Mouse (Mus musculus) cerebellum, postnatal 14 days (tissue): ENCODE measurements around the gene Hipk2.

Source experiments
- DNase-seq, 2 experiments: peaks; one replicate each; pipeline ENCODE4 v3.0.0; 2021; ENCODE audit warnings: mixed read lengths in 2 of 2

The Hipk2 gene

DNA sequence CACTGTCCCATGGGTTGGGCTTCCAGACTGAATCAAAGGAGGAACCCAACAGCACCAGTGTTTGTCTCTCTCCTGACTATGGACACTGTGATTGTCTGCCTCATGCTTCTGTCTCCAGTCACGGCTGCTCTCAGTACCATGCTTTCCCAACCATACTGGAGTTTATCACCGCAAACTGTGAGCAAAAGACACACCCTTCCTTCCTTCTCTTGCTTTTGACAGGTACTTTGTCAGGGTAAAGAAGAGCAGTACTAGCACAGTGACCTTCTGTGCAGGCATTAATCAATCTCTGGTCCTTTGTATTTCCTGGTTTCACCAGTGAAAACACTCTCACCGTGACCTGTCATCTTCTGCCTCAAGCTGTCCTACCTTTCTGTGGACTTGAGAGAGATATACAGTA is 25.7 kb upstream of the Hipk2 start:
- DNase-seq, result no peak

DNA sequence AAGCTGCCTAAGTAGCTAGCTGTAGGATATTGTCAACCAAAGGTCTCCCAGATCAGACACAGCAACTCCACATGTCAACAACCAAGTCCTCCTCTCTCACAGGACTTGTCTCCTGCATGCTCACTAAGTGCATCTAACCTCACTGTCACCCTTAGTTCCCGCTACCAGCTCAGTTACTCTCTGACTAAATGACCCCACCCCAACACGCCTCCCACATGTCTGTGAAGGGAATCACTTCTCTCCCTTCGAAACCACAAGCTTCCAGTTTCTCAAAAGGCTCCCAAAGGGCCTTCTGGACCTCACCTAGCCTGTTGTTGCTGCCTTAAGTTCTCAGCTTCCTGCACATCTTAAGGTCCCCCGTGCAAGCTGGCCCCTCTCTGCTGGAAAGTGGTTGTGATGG is 25.2 kb upstream of the Hipk2 start:
- no peak for DNase-seq

DNA sequence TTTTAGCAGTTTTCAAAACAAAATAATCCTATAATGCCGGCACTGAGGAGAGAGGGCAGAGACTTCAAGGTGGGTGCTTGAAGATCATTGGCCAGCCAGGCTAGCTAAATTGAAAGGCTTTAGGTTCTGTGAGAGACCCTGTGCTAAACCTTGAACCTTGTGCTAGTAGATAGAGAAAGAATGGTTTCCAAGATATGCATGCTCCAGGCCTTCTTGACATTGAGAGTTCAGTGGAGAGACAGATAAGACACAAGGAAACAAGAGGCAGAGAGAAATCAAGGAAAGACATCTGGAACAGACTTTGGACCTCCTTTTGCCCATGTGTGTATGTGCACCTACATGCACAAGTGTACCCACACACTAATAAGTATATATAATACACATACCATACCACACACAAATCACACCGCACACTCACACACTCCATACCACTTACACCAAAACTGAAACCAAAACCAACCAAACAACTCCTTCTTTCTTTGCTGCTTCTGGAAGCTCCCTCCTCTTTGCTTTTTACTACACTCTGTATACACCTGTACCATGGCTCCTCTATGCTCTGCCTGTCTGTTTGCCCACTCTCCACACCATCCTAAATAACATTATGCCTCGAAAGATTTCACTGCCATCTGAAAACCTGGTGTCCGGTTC is 24.6 kb upstream of the Hipk2 start:
- DNase-seq, result no peak

DNA sequence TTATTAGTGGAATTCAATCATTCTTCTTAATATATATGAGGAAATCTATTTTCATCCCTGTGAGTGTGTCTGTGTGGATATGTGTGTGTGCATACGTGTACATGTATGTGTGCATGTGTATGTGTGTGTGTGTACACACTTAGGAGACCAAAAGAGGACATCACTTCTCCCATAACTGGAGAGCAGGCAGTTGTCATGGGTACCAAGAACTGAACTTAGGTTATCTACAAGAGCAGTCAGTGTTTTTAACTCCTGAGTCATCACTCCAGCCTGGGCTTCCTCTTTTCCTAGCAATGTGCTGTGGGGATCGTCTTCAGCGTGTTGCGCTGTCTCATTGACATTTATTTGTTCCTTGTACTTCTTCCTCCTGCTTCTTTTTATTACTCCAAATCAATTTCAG is 24.1 kb upstream of the Hipk2 start:
- no peak for DNase-seq

DNA sequence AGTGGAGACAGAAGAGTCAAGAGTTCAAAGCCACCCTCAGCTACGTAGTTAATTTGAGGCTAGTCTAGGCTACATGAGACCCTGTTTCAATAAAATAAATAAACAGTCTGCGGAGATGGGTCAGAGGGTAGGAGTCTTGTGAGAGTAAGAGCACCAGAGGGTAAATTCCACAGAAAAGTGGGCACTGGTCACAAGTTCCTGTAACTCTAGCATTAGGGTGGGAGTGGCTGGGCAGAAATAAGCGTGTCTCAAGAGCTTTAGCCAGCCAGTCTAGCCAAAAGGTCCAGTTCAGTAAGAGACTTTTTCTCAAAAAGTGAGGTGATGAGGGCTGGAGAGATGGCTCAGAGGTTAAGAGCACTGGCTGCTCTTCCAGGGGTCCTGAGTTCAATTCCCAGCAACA is 17.6 kb upstream of the Hipk2 start:
- no peak for DNase-seq

DNA sequence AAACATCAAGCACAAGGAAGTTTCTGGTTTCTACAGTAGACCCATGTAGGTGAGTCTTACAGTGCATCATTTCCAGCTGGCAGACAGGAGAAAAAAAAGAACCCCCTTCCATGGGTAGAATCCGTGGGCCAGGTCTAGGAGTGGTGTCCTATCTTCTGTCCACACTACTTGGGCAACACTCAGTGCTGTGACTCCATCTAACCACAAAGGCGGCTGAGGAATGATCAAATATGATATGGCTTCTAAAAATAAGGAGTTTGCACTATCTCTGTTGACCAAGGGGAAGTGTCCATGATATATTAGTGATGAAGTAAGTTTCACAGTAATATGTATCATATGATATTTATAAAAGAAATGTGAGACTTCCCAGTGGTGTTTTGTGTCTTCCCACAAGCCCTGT is 16.1 kb upstream of the Hipk2 start:
- DNase-seq, result no peak

DNA sequence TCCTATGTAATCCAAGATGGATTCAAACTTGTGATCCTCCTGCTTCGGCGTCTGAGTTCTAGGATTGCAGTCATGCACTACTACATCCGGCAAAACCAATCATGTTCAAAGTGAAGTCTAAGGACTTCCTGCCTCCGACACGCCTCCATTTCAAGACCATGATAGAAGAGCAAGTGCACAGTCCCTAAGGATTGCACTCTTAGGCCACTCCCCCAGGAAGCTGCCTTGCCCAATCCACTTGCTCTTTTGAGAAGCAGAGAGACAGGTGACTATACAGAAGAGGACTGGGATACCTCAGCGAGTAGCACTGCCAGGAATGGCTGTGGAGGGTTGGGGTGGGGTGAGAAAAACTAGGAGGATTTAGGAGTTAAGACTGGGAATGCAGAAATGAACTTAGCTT is 13.2 kb upstream of the Hipk2 start:
- DNase-seq, result no peak

DNA sequence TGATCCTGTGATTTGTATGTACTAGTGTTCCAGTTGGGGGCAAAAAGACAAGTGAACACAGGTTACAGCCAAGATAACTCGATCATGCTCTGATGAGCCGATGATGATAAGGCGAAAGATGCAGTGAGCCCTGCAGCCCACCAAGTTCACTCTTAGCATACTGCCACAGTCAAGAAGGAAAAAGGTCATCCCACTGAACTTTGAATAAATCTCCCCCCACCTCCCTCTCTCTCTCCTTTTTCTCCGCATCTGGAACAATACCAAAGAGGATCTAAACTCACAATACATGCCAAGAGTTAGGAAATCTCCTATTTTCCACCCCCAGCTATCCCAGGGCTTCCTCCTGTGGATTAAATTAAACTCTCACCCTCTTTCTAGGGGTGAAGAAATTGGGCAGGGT is 11.5 kb upstream of the Hipk2 start:
- no peak for DNase-seq

DNA sequence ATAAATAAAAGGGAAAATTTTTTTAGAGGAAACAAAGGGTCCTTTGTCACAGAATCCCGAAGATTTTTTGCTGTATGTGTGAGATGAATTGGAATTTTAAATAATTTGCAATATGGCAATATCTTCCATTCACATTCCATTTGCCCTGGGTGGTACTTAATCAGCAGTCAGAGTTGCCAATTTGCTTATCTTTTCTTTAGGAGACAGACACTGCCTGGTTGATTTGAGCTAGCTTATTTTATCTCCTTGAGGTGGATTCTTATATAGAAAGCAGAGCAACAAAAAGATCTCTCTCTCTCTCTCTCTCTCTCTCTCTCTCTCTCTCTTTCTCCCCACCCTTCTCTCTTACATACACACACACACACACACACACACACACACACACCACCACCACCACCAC is 9.2 kb upstream of the Hipk2 start:
- DNase-seq, result no peak

DNA sequence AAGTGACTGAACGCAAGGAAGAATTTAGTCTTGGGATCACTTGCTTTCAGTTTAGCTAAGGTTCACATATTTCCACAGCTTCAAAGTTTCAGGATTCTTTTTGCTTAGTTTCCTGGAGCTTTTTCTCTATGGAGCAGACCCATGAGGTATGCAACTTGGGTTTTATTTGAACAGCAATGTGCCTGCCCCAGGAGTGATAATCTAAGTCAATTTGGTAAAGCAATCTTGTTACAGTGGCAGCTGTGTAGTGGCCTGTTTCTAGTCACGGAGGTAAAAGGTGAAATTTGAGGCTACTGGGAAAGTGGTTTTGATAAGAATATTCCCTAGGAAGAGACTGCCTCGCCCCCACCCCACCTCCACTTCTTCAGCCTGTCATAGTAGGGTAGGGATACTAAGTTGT is 8.5 kb upstream of the Hipk2 start:
- no peak for DNase-seq

DNA sequence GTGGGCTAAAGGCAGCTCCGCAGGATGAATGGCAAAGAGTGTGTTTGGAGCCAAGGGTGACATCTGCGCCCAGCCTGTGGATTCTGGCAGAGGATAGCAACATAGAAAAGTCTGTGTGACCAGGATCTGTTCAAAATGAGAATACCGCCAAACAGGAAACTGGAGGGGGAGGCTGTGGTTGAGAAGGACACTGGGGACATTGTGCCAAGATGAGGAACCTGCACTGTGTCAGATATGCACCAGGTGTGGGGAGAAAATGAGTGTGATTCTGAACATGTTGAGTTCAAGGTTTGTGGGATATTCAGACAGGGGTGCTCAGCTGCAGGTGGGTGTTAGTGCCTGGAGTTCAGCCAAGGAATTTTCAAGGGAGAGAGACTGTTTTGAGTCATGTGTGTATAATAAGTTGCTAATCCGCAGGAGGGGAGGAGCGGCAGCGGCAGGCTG is 6.8 kb upstream of the Hipk2 start:
- DNase-seq, result peak; percentile 60 to 74

DNA sequence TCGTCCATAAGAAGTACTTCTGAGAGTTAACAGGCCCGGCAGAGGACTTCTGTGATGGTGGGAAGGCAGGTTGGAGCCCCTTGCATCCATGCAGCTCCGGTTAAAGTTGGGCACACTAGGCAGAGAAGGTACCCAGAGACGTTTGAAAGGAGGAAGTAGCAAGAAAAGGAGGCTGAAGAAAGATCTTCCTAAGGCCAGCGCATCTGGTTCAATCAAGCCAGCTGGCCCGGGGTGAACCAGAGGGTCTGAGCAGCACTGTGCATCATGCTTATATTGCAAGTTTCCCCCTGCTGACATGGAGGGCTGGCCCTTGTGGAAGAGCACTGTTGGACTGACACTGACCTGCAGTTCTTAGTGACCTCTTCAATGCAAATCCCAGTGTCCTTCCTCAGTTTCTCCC is 6.0 kb upstream of the Hipk2 start:
- no peak for DNase-seq

DNA sequence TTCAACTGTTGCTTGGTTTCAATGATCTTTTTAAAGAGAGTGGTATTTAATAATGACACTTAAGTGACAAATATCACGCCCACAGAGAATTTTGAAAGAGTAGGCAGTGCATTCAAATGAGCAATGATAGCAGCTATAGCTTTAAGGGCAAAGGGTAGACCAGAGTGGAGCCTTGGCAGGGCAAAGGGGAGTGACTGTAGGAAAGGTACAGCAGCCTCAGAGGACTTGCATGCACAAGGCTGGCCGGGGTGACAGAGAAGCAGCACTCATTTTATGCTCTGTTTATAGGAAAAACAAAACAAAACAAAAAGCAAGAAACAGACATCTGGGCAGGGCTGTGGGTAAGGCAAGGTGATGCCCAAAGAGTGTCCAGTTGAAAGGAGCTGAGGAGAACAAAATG is 5.5 kb upstream of the Hipk2 start:
- no peak for DNase-seq

DNA sequence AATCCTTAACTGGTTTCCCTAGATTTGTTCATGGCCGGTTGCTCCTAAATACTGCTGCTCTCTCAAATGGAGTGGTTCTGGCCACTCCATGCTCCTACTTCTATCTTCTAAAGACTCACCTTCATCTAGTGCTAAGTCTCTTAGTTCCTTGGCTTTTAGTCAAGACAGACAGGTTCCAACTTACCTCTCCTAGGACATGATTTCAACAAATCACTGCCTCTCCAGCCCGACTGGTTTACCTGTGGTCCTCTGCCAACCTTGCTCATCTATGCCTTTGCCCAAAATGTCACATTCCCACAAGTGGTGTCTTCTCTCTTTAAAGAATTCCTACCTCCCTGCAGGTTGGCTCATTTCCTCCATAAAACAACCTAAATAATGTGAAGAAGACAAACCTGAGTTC is 1.7 kb upstream of the Hipk2 start:
- DNase-seq, result no peak

DNA sequence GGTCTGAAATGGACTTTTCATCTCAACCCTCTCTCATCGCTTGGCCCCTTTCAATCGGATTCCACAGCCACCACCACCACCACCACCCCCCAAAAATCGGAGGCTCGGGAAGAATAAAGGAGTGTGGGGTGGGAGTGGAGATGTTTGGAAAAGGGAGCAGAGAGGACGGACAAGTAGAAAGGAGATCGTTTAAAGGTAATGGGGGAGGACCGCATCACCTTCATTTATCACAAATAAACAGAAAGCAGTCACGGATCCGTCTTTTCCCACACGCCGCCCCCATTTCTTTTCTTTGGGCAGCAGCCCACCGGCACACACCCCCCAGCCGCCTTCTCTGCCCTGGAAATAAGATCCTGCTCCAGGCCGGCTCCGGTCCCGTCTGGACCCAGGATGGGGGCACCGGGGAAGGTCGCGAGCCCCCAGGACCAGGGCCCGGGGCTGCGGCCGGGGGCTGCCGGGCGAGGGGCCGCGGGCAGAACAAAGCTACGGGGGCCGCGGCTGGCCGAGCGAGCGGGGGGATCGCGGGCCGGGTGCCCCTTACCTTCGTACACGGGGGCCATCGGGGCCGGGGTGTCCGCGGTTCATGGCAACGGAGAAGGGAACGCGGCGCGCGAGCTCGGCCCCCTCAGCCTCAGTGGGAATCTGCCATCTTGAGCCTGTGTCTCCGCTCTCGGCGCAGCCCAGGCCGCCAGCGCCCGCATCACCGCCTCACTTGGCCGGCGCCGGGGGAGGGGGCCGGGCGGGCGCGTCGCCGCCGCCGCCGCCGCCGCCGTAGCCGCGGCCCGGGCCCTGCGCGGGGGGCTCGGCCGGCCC is 501 bp downstream of the Hipk2 start, which contains the start of gene Tbxas1:
Gene Tbxas1, plus strand, starts transcription at position 147 of the 813 bp plus-strand sequence.
- peak; percentile 69 to 72 for DNase-seq

DNA sequence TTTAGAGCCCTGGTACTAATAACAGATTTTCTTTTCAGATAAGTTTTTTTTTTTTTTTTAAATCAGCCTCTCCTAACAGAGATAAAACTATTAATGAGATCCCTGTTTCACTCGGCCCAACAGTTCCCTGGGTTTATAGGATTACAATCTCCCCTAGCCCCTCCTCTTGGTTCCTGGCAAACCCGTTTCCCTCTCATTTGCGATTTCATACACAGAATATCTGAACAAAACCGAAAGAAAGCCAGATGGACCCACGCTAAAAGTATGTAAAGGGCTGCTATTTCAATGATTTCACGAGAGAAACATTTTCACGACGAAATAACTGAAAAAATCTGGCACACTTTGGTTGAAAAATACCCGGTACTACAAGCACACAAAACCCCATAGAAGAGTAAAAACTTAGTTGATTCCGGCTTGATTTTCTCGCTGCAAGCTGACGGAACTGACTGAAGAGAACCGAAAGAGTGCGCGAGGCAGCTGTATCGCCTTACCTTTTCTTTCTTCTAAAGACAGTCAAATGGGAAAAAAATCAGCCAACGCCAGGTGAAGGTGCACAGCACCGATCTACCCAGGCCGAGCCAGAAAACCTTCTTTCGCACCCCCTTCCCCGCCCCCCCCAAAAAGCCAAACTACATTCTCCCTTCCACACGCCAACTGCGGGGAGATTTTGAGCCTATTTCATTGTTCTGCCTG is 1.3 kb downstream of the Hipk2 start:
- DNase-seq, result peak; percentile 16 to 44

DNA sequence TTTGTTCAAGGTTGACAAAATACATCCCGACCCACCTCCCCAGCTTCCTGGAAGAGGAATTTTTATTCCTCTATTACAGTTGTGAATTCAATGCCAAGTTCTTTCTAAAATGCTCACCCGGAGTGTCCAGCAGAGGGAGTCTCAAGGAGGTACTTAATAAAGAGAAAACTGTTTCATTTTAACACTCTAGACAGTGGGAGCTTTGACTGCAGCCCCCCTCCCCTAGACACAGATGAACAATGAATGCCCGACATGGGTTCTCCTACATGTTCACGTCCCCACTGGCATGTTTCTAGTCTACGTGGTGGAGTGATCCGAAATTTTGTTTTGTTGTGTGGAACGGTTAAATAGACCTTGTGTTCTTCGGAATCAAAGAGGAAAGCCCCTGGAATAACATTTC is 1.9 kb downstream of the Hipk2 start:
- DNase-seq, result peak; percentile 78 to 82

DNA sequence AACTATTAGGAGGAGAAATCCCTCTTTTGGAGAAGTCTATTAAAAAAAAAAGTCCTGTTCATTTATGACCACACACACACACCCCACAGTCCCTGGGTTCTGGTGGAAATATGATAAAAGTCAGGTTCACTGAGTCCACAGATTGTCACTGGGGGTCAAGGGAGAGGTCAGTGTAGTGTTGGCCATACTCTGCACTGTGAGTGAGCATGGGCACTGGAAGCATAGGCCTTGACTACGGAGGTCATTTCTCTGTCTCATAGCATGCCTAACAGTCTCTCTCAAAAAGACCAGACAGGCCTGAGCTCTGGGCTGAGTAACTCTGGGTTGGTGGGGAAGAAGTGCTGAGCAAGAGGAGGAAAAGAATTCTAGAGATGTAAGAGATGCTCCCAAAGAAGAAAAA is 2.6 kb downstream of the Hipk2 start:
- no peak for DNase-seq

DNA sequence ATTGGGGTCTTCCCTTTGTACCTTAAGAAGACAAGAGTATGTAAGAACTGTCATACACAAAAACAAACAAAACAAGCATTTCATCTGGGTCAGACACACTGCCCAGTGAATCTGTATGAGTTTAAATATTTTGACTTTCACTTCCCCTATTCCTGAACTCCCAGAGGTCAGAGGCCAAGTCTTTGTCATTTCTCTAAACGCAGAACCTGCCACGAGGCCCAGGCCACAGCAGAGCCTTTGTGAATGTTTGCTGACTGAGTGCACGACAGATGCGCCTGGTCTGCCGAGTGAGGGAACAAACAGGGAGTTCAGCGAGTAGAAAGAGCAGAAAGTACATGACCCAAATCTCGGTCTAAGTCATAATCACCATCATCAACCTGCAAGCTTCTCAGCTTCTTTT is 4.9 kb downstream of the Hipk2 start:
- no peak for DNase-seq

DNA sequence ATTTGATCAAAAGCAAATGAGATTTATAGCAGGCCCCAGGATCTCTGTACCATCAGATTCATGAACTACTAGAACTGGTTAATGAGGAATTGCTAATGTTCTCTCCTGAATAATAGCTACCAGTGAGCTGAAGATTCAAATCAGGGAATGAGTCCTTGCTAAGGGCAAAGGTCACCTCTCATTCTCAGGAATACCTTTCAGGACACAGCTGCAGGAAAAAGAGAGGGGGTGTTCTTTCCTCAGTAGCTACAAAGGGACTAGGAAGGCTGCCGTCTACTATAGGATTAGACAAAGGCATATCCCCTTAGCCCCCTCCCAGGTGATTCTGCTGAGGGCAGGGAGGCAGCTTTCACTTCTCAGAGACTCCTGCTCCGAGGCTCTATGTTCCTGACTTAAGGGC is 5.9 kb downstream of the Hipk2 start:
- DNase-seq, result no peak

DNA sequence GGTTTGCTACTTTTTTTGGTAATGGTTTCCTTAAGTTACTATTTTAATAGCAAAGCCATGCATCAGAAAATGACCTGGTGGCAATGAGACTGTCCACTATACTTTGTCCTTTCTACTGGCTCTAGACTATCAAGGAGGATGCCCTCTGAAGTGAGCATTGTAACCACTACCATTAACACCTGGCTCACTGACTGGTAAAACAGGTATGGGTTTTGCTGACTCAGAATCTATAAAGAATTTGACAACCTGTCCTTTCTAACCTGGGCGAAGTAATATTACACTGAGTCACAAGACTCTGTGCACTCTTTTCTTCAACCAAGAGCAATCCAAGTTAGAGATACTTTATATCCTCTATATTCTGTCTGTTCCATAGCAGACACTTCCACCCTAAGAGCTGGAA is 7.0 kb downstream of the Hipk2 start:
- DNase-seq, result no peak

DNA sequence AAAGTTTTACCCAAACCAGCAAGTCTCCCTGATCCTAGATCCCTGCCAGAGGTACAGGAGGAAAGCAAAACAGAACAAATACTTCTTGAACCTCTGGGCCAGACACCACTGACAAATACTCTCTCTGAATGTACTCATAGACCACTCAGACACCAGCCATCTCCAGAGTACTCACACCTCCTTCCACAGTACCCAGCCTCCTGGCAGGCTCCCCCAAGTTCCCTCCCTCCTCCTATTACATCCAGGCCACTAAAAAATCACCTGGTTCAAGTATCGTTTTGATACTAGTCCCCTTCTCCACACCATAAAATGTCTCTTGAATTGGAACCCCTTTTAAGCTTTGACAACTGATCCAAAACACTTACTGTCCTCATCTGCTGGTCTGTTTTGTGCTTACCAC is 8.7 kb downstream of the Hipk2 start:
- DNase-seq, result no peak

DNA sequence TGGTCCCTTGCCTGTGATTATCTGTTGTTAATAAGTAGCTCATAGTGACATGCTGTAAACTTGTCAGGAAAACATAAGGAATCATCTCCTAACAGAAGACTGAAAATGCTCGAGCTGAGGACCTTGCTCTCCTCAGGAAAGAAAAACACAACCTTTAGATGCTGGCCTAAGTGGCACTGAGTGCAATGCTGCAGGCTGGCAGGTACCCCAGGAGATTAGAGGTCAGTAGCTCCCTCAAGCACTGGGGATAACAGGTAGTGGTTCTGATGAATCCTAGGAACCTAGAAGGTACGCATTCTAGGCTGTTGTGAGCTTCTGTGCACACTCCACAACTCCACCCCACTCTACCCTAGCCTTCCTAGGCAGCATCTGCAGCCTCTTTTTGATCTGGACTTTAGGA is 9.2 kb downstream of the Hipk2 start:
- no peak for DNase-seq

DNA sequence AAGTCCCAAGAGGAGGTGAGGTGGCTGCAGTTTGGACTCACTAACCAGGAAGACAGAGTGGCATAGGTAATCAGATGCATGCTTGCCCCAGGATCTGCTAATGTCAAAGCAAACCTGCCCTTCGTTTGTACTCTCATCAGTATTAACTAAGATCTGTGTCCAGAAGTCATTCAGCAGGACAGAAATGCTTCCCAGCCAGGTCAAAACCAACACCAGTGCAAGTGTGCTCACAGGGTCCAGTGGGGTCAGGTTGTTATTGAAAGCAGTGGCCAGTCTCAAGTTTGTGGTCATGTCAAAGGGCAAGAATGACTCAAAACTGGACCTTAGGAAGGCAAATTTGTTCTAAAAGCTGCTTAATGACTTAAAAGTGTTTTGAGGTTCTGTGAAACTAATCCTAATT is 9.6 kb downstream of the Hipk2 start:
- DNase-seq, result no peak
